Mouse (Mus musculus): ENCODE data around the gene Dnmt3l. TPM values are rescaled to one million over a fixed set of nuclear protein-coding genes. Genes with fewer than 3 reads are reported as not detected.

The Dnmt3l gene
- polyA plus RNA-seq, 1 experiment from 2014 or later, result 0.34 TPM

DNA sequence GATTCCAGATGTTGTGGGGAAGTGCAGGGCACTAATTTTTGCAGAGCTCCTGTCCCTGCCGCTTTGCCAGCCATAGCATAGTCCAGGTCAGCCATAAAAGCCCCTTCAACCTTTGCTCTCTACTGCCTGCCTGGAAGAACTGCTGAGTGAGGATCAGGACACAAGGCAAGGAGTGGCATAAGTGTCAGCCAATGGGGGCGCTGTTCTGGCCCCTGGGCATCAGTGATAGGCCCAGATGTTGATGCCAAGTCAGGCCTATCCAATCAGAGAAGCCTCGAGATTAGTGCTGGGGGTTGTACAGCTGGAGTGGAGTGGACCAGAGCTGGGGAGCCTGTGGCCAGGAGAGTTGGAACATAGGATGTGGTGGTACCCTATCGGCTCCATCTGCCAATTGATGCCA, 25.5 kb downstream of the Dnmt3l start:
- ATAC-seq (replicated peaks; ENCODE audit: low FRiP score, low TSS enrichment, low read depth), result no peak
- 41% methylated on average over 4 of the region's 4 CpGs for WGBS
- H3K9ac ChIP-seq (ENCODE audit: low read length), result no peak overlapping the region
- no peak overlapping the region for H3K27ac ChIP-seq (ENCODE audit: low read depth)
- DNase-seq (ENCODE audit: low spot score), result no peak
- H3K27me3 ChIP-seq (replicated peaks; ENCODE audit: control insufficient read depth, insufficient read depth, low read length), result no peaks in the 10 kb centered on the region; the same call in 1 of the 2 replicates
- H3K4me2 ChIP-seq (ENCODE audit: low read length), result no peak overlapping the region
- H3K36me3 ChIP-seq (ENCODE audit: control insufficient read depth, insufficient read depth, low read length), result no peaks in the 10 kb centered on the region
- no peak overlapping the region for H3K4me3 ChIP-seq (ENCODE audit: low read depth, low read length)
- H3K4me1 ChIP-seq (replicated peaks; ENCODE audit: control insufficient read depth, insufficient read depth, low read length), result peaks cover 4% of the 10 kb centered on the region; the same call in 1 of the 2 replicates
- no peaks in the 10 kb centered on the region for H3K9me3 ChIP-seq (ENCODE audit: control insufficient read depth, low read length)

DNA sequence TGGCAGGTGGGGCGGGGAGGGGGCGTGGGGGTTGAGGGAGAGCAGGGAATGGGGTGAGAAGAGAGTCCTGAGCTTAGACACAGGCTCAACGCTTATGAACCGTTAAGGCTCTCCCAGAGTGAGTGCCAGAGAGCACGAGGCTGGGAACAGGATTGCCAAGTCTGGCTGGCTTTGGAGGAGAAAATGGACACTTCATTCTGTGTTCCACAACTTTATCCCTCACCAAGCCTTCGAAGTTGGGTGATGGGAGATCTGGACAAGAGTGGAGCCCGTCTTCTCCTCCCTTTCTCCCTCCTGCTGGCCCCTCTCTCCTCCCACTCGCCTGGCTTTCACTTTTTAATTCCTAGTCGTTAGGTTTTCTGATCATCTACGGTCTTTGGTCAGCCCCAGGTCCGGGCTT, 26.8 kb downstream of the Dnmt3l start:
- ATAC-seq (replicated peaks; ENCODE audit: low FRiP score, low TSS enrichment, low read depth), result no peak
- H3K4me1 ChIP-seq (replicated peaks; ENCODE audit: control insufficient read depth, insufficient read depth, low read length), result peaks cover 4% of the 10 kb centered on the region; the same call in 1 of the 2 replicates
- H3K4me2 ChIP-seq (ENCODE audit: low read length), result peak overlapping the region; percentile 97
- no peaks in the 10 kb centered on the region; the same call in 1 of the 2 replicates for H3K27me3 ChIP-seq (replicated peaks; ENCODE audit: control insufficient read depth, insufficient read depth, low read length)
- DNase-seq (ENCODE audit: low spot score), result no peak
- no peak overlapping the region for H3K27ac ChIP-seq (ENCODE audit: low read depth)
- 0 out of 2 replicates have a peak overlapping the region, but pooled peaks have one; percentile 42 for H3K9ac ChIP-seq (ENCODE audit: low read length)
- H3K9me3 ChIP-seq (ENCODE audit: control insufficient read depth, low read length), result no peaks in the 10 kb centered on the region
- peak overlapping the region; percentile 67 for H3K4me3 ChIP-seq (ENCODE audit: low read depth, low read length)
- H3K36me3 ChIP-seq (ENCODE audit: control insufficient read depth, insufficient read depth, low read length), result no peaks in the 10 kb centered on the region
- 14% methylated on average over 11 of the region's 11 CpGs for WGBS

DNA sequence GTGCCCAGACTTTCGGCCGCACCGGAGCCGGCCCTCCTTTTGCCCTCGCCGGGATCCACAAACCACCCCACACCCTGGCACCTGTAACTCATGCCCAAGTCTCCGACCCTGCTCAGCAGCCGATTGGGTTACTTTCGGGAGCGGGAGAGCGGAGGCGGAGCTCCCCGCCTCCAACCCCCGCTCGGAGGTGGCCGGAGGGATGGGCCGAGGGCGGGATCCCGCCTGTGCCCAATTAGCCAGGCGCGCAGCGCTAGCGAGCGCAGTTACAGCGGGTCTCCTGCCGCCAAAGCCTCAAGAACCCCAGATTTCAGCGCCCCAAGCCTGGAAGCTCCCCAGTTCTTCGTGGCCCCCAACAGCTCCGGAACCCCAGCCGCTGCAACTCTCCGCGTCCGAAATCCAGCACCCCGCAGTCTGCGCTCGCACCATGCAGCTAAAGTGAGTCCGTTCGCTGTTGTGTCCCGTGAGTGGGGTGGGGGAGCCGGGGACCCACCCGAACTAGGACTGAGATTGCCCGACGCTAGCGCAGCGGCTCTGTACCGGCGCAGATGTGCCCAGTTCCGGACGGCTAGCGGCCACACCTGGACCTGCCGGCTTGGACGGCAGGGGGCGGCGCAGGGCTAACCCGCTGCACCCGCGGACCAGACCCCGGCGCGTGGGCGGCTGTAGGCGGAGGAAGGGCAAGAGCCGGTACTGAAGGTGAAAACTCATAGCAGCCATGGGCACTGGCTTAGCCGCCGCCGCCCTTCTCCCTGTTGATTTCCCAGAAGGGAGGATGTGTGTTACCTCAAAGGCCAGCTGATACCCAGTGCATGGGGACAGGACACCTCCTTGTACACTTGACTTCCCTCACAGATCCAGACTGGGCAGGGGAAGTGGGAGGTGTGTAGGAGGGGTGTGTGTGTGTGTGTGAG, 27.6 kb downstream of the Dnmt3l start, which contains the start of gene Icosl:
Gene Icosl (plus strand): TSS at position 202 of the 911 bp plus-strand sequence.
- Histone ChIP-seq H3K4me1 (replicated peaks; ENCODE audit: control insufficient read depth, insufficient read depth, low read length) (peaks cover 4% of the 10 kb centered on the region; the same call in 1 of the 2 replicates), H3K4me2 (ENCODE audit: low read length) (peak within 1 kb of the TSS; percentile 97), H3K9me3 (ENCODE audit: control insufficient read depth, low read length) (no peaks in the 10 kb centered on the region), H3K27ac (ENCODE audit: low read depth) (no peak within 1 kb of the TSS), H3K9ac (ENCODE audit: low read length) (peak within 1 kb of the TSS; percentile 42), H3K4me3 (ENCODE audit: low read depth, low read length) (peak within 1 kb of the TSS; percentile 67), H3K36me3 (ENCODE audit: control insufficient read depth, insufficient read depth, low read length) (no peaks in the 10 kb centered on the region), H3K27me3 (replicated peaks; ENCODE audit: control insufficient read depth, insufficient read depth, low read length) (no peaks in the 10 kb centered on the region; the same call in 1 of the 2 replicates)
- peak; percentile 91 for ATAC-seq (replicated peaks; ENCODE audit: low FRiP score, low TSS enrichment, low read depth)
- DNase-seq (ENCODE audit: low spot score), result peak; percentile 84
- under 1% methylated on average over 61 of the region's 66 CpGs for WGBS

DNA sequence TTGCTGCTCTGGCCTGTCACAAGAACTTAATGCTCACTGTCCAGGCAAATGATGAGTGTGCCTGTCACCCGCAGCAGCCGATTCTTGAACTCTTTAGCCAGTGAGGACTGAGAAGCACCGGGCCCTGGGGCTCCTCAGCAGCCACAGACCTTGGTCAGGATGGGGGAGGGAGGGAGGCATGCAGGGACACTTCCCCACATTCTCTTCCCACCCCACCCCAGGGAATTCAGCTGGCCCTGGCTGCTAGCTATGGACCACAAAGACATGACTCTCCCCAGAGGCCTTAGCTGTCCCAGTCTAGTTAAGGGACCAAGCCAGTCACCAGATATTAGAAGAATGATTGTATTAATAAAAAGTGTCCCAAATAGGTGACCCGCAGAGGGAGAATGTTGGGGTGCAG, 32.4 kb downstream of the Dnmt3l start:
- no peaks in the 10 kb centered on the region for H3K9me3 ChIP-seq (ENCODE audit: control insufficient read depth, low read length)
- no peak overlapping the region for H3K4me3 ChIP-seq (ENCODE audit: low read depth, low read length)
- H3K4me2 ChIP-seq (ENCODE audit: low read length), result no peak overlapping the region
- no peak overlapping the region for H3K27ac ChIP-seq (ENCODE audit: low read depth)
- no peaks in the 10 kb centered on the region for H3K36me3 ChIP-seq (ENCODE audit: control insufficient read depth, insufficient read depth, low read length)
- H3K4me1 ChIP-seq (replicated peaks; ENCODE audit: control insufficient read depth, insufficient read depth, low read length), result no peaks in the 10 kb centered on the region
- WGBS, result 78% methylated on average over 4 of the region's 4 CpGs
- no peak for ATAC-seq (replicated peaks; ENCODE audit: low FRiP score, low TSS enrichment, low read depth)
- H3K27me3 ChIP-seq (replicated peaks; ENCODE audit: control insufficient read depth, insufficient read depth, low read length), result no peaks in the 10 kb centered on the region
- no peak for DNase-seq (ENCODE audit: low spot score)
- H3K9ac ChIP-seq (ENCODE audit: low read length), result no peak overlapping the region

DNA sequence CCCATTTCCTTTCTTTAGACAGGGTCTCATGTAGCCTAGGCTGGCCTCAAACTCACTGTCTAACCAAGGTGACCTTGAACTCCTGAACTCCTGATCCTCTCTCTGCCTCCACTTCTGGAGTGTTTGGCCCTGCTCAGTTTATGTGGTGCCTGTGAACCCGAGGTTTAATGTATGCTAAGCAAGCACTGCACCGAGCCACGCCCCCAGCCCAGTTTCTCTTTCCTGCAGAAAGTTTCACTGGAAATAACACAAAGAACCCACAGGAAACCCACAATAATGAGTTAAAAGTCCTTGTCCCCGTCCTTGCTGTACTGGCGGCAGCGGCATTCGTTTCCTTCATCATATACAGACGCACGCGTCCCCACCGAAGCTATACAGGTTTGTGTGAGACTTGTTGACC, 33.2 kb downstream of the Dnmt3l start:
- Histone ChIP-seq H3K4me2 (ENCODE audit: low read length) (no peak overlapping the region), H3K27me3 (replicated peaks; ENCODE audit: control insufficient read depth, insufficient read depth, low read length) (no peaks in the 10 kb centered on the region), H3K27ac (ENCODE audit: low read depth) (no peak overlapping the region), H3K9ac (ENCODE audit: low read length) (no peak overlapping the region), H3K4me1 (replicated peaks; ENCODE audit: control insufficient read depth, insufficient read depth, low read length) (no peaks in the 10 kb centered on the region), H3K9me3 (ENCODE audit: control insufficient read depth, low read length) (no peaks in the 10 kb centered on the region), H3K4me3 (ENCODE audit: low read depth, low read length) (no peak overlapping the region), H3K36me3 (ENCODE audit: control insufficient read depth, insufficient read depth, low read length) (no peaks in the 10 kb centered on the region)
- DNase-seq (ENCODE audit: low spot score) (no peak), ATAC-seq (replicated peaks; ENCODE audit: low FRiP score, low TSS enrichment, low read depth) (no peak)
- 81% methylated on average over 11 of the region's 11 CpGs for WGBS

DNA sequence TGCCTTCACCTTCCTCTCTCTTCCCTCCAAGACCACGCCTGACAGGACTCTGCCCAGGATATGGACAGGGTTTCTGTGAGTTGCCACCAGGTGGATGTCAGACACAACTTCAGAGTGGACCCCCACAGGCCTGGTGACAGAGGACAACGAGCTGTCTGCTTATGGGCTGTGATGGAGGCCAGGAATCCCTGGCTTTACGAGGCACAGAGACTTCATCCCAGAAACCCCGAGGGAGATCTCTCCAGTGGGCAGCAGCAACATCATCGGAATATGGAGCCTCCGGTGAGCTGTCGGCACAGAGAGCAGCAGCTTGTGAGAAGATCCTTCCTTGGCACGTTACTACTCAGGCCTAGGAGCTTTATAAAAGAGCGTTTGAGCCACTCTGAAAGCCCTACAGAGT, 36.1 kb downstream of the Dnmt3l start:
- Histone ChIP-seq H3K4me1 (replicated peaks; ENCODE audit: control insufficient read depth, insufficient read depth, low read length) (no peaks in the 10 kb centered on the region), H3K36me3 (ENCODE audit: control insufficient read depth, insufficient read depth, low read length) (no peaks in the 10 kb centered on the region), H3K4me3 (ENCODE audit: low read depth, low read length) (no peak overlapping the region), H3K4me2 (ENCODE audit: low read length) (no peak overlapping the region), H3K27ac (ENCODE audit: low read depth) (no peak overlapping the region), H3K9ac (ENCODE audit: low read length) (no peak overlapping the region), H3K9me3 (ENCODE audit: control insufficient read depth, low read length) (no peaks in the 10 kb centered on the region), H3K27me3 (replicated peaks; ENCODE audit: control insufficient read depth, insufficient read depth, low read length) (no peaks in the 10 kb centered on the region)
- WGBS, result 77% methylated on average over 9 of the region's 9 CpGs
- ATAC-seq (replicated peaks; ENCODE audit: low FRiP score, low TSS enrichment, low read depth), result no peak
- no peak for DNase-seq (ENCODE audit: low spot score)

DNA sequence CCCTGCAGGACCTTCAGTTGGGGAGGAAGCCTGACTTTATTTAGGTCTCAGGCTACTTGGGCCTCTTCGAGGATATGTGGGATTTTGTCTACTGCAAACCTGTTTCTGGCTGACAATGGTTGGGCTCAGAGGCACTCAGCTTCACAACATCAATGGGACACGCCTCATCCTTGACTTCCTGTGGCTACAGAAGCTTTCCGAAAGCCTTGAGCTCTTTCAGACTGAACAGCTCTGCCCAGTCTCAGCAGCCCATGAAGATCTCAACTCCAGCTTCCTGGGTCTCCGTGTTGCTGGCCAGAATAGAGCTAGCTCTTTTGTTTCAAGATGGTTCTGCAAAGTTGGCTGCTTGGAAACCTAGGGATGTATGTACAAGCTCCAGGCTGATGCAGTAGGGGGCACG, 36.5 kb downstream of the Dnmt3l start:
- ATAC-seq (replicated peaks; ENCODE audit: low FRiP score, low TSS enrichment, low read depth), result no peak
- Histone ChIP-seq H3K9me3 (ENCODE audit: control insufficient read depth, low read length) (no peaks in the 10 kb centered on the region), H3K36me3 (ENCODE audit: control insufficient read depth, insufficient read depth, low read length) (no peaks in the 10 kb centered on the region), H3K4me3 (ENCODE audit: low read depth, low read length) (no peak overlapping the region), H3K9ac (ENCODE audit: low read length) (no peak overlapping the region), H3K4me1 (replicated peaks; ENCODE audit: control insufficient read depth, insufficient read depth, low read length) (no peaks in the 10 kb centered on the region), H3K27me3 (replicated peaks; ENCODE audit: control insufficient read depth, insufficient read depth, low read length) (no peaks in the 10 kb centered on the region), H3K27ac (ENCODE audit: low read depth) (no peak overlapping the region), H3K4me2 (ENCODE audit: low read length) (no peak overlapping the region)
- WGBS, result 74% methylated on average over 5 of the region's 5 CpGs
- DNase-seq (ENCODE audit: low spot score), result no peak

DNA sequence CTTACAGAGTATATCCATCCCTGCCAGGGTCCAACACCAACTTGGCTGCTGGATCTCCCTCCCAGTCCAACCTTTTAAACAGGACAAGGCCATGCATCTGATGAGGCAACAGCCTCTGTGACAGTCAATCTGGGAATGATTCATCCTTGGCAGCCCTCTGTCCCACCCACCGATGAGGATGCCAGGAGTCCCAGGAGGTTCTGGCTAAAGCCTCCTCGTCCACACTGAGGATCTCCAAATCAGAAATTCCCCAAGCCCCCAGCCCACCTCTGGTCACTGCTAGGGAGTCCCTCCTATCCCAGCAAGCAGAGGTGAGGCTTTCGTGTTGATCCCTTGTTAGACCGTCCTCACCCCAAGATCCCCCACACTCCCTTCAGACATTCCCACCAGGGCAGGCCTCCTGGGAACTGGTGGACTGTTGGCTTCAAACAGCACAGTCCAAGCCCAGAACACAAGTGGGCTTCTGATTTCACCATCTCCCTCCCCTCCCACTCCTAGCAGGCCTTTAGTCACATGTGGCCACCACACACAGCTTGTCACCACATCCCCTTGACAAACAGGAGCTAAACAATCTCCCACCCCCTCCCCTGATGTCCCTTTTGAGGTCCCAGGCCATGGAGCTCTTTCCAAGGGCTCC, 38.3 kb downstream of the Dnmt3l start:
- Histone ChIP-seq H3K27me3 (replicated peaks; ENCODE audit: control insufficient read depth, insufficient read depth, low read length) (no peaks in the 10 kb centered on the region), H3K27ac (ENCODE audit: low read depth) (no peak overlapping the region), H3K4me2 (ENCODE audit: low read length) (no peak overlapping the region), H3K36me3 (ENCODE audit: control insufficient read depth, insufficient read depth, low read length) (no peaks in the 10 kb centered on the region), H3K4me3 (ENCODE audit: low read depth, low read length) (no peak overlapping the region), H3K9me3 (ENCODE audit: control insufficient read depth, low read length) (no peaks in the 10 kb centered on the region), H3K4me1 (replicated peaks; ENCODE audit: control insufficient read depth, insufficient read depth, low read length) (no peaks in the 10 kb centered on the region), H3K9ac (ENCODE audit: low read length) (no peak overlapping the region)
- DNase-seq (ENCODE audit: low spot score) (no peak), ATAC-seq (replicated peaks; ENCODE audit: low FRiP score, low TSS enrichment, low read depth) (no peak)
- 91% methylated on average over 4 of the region's 4 CpGs for WGBS

Data from intestine, embryonic 14.5 days (tissue).